Mouse (Mus musculus) adrenal gland, adult 2 months (tissue): ENCODE data around the gene Dnajc17. TPM values are rescaled to one million over a fixed set of nuclear protein-coding genes. Genes with fewer than 3 reads are reported as not detected.

ENCODE experiments used
- DNase-seq: peaks from one replicate; pipeline ENCODE4 v3.0.0; 2021
- polyA plus RNA-seq: library from polyadenylated mRNA; depleted of rRNA; stranded (reverse); fragments of >200 nt; gene quantifications from 2 replicates; pipeline ENCODE4 v1.2.3, GENCODE M21; 2012
- total RNA-seq, 2 experiments: library from RNA; stranded (reverse); gene quantifications; 2 replicates each; pipeline ENCODE4 v1.2.3; 2021

Dnajc17 gene
- total and polyA plus RNA-seq, 3 experiments: 3.7 to 21.0 (median 12.3) TPM

GRCm38 (mm10) chr2:119198049-119198448, 10.5 kb downstream of the Dnajc17 start:
- DNase-seq: no peak

GRCm38 (mm10) chr2:119197493-119197892, 11.1 kb downstream of the Dnajc17 start:
- no peak for DNase-seq

- peak; percentile 29 for DNase-seq
These were observed 12.1 kb downstream of the Dnajc17 start for GRCm38 (mm10) chr2:119196316-119197108.

GRCm38 (mm10) chr2:119194140-119194539, 14.5 kb downstream of the Dnajc17 start:
- DNase-seq: no peak

GRCm38 (mm10) chr2:119190969-119191368, 17.6 kb downstream of the Dnajc17 start:
- DNase-seq: no peak

GRCm38 (mm10) chr2:119189029-119189710, 19.4 kb downstream of the Dnajc17 start:
- peak; percentile 87 for DNase-seq

- no peak for DNase-seq
These were observed 25.7 kb downstream of the Dnajc17 start for GRCm38 (mm10) chr2:119182914-119183313.

GRCm38 (mm10) chr2:119177384-119177939, 31.1 kb downstream of the Dnajc17 start:
- no peak for DNase-seq

GRCm38 (mm10) chr2:119176761-119177160, 31.8 kb downstream of the Dnajc17 start:
- DNase-seq: no peak

- DNase-seq: no peak
These were observed 33.0 kb downstream of the Dnajc17 start for GRCm38 (mm10) chr2:119175614-119176013.

GRCm38 (mm10) chr2:119174866-119175265, 33.7 kb downstream of the Dnajc17 start:
- DNase-seq: no peak

- DNase-seq: no peak
These were observed 34.5 kb downstream of the Dnajc17 start, which contains the start of gene Gm14137 for GRCm38 (mm10) chr2:119173991-119174651. Gm14137 (plus strand) TSS chr2:119174509.

- peak; percentile 86 for DNase-seq
These were observed 35.6 kb downstream of the Dnajc17 start for GRCm38 (mm10) chr2:119172862-119173576.

- no peak for DNase-seq
These were observed 36.1 kb downstream of the Dnajc17 start for GRCm38 (mm10) chr2:119172446-119172845.

GRCm38 (mm10) chr2:119171574-119171973, 37.0 kb downstream of the Dnajc17 start:
- no peak for DNase-seq

- no peak for DNase-seq
These were observed 38.3 kb downstream of the Dnajc17 start for GRCm38 (mm10) chr2:119170282-119170681.

- DNase-seq: no peak
These were observed 40.7 kb downstream of the Dnajc17 start for GRCm38 (mm10) chr2:119167866-119168256.

GRCm38 (mm10) chr2:119166901-119167865, 41.4 kb downstream of the Dnajc17 start, which contains the start of gene Gchfr:
Gchfr (plus strand) TSS chr2:119167773.
- DNase-seq: peak; percentile 89

- DNase-seq: no peak
These were observed 43.2 kb downstream of the Dnajc17 start for GRCm38 (mm10) chr2:119165401-119165800.

GRCm38 (mm10) chr2:119163999-119164398, 44.6 kb downstream of the Dnajc17 start:
- DNase-seq: no peak
